Mouse (Mus musculus): ENCODE measurements around the gene Mab21l3. TPM values are rescaled to one million over a fixed set of nuclear protein-coding genes. Genes with fewer than 3 reads are reported as not detected.

Mab21l3 gene
- total RNA-seq, 2 experiments from 2014 or later = 0.22 TPM; not detected in 1

DNA sequence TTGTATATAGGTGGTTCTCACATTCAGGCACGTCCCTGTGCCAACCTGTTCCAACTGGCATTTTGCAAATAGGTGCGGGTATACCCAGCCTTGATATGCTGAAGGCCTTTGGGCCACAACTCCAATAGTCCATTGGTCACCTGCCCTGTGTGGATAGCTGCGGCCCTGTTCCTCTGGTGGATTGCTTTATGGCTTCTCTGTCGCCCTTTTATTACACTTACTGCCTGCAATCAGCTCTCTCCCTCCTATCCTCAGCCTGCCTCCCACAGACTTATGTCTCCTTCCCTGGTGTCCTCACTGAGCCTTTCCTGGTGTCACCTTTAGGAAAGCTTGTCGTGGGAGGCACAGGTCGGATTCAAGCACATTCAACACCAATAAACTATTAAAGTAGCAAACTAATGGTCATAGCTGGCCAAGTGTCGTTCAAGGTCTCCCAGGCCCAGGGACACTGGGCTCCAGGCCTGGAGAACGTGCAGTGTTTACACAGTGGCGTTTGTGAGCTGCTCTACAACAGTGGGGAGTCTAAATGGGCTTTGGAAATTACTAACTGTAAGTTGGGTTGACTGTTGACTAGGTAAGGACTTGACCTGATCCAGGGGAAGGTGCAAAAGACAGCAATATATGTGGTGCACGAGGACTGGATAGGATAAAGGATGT lies 63.9 kb downstream of the Mab21l3 start:
- TF ChIP-seq CTCF (conservative IDR thresholded peaks at IDR 0.05) = no peak
- Histone ChIP-seq H3K4me3 (no peak overlapping the region), H3K27ac (no peak overlapping the region)
- no peak for DNase-seq (ENCODE audit: low spot score in 2 of 2)

- Histone ChIP-seq H3K27ac (no peak overlapping the region), H3K4me3 (no peak overlapping the region)
- no peak for DNase-seq (ENCODE audit: low spot score in 2 of 2)
- TF ChIP-seq CTCF (conservative IDR thresholded peaks at IDR 0.05) = no peak
These were observed 65.0 kb downstream of the Mab21l3 start for GRCm38 (mm10) chr3:101783793-101784192.

DNA sequence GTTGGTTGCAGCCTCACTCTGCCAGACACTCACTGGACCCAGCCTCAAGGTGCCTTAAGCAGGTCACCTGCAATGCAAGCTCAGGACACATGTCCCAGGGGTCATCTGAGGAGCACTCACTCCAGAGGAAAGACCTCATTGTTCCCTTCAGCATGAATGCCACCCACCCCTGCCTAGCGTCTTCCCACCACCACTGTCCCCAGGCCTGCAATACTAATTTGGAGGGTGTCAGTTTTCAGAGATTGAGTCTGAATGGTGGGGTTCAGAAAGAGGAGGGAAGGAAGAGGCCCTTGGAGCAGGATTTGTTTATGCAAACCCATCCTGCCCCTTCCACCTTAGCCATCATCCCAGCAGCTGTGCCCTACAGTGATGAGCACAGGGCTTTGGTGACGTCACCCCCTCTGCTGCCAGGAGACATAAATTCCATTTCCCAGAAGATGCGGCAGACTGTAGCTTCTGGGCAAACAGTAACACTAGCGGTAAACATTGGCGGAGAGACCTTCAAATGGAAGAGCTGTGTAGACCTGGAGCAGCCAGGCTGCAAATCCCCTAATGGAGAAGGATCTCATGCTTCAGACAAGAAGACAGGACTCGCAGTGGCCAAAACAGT lies 67.8 kb downstream of the Mab21l3 start:
- DNase-seq (ENCODE audit: low spot score in 2 of 2) = no peak
- Histone ChIP-seq H3K27ac (no peak overlapping the region), H3K4me3 (no peak overlapping the region)
- no peak for TF ChIP-seq CTCF (conservative IDR thresholded peaks at IDR 0.05)

GRCm38 (mm10) chr3:101778896-101779665 lies 69.7 kb downstream of the Mab21l3 start:
- Histone ChIP-seq H3K4me3 (no peak overlapping the region), H3K27ac (no peak overlapping the region)
- no peak for DNase-seq (ENCODE audit: low spot score in 2 of 2)
- no peak for TF ChIP-seq CTCF (conservative IDR thresholded peaks at IDR 0.05)

DNA sequence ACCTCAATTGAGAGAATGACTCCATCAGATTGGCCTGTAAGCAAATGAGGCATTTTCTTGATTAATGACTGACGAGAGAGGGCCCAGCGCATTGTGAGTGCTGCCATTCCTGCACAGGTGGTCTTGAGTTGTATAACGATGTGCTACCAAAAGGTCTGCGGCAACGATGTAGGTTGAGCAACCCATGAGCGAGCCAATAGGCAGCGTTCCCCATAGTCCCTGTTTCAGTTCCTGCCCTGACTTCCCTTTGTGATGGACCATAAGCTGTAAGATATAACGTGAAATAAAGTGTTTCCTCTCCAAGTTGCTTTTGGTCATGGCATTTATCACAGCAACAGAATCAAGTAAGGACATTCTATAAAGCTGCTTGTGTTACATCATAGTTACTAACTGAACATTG lies 73.0 kb downstream of the Mab21l3 start:
- DNase-seq (ENCODE audit: low spot score in 2 of 2) = no peak
- TF ChIP-seq CTCF (conservative IDR thresholded peaks at IDR 0.05) = no peak
- Histone ChIP-seq H3K4me3 (no peak overlapping the region), H3K27ac (no peak overlapping the region)

- Histone ChIP-seq H3K4me3 (no peak overlapping the region), H3K27ac (no peak overlapping the region)
- TF ChIP-seq CTCF (conservative IDR thresholded peaks at IDR 0.05) = no peak
- no peak for DNase-seq (ENCODE audit: low spot score in 2 of 2)
These were observed 78.2 kb downstream of the Mab21l3 start for GRCm38 (mm10) chr3:101770540-101770939.

GRCm38 (mm10) chr3:101763566-101763965 lies 85.2 kb downstream of the Mab21l3 start:
- DNase-seq (ENCODE audit: low spot score in 2 of 2) = no peak
- no peak overlapping the region for H3K4me3 ChIP-seq
- no peak for TF ChIP-seq CTCF (conservative IDR thresholded peaks at IDR 0.05)

More at GRCm38 (mm10) chr3:101763566-101763965, 85.2 kb downstream of the Mab21l3 start:
- no peak overlapping the region for H3K27ac ChIP-seq

Other genes starting within 250 kb of the Mab21l3 start
- 100 to 1,000 TPM; 476 to 506 TPM for gene Atp1a1, start 244.3 kb downstream of the Mab21l3 start, total RNA-seq (2021)
- 10 to 100 TPM in 1 of 2 experiments, 1 to 10 TPM in 1; 9.6 to 11.5 TPM for gene Slc22a15, start 75.5 kb upstream of the Mab21l3 start, total RNA-seq (2021)
- 1 to 10 TPM; 1.3 to 1.8 TPM for gene Nhlh2, start 161.1 kb upstream of the Mab21l3 start, total RNA-seq (2021)
- gene Casq2, start 237.5 kb upstream of the Mab21l3 start, total RNA-seq (2021) = under 1 TPM; 0.79 to 0.81 TPM